ENCODE assay signal across 15 mouse cellular contexts in the genomic region with DNA sequence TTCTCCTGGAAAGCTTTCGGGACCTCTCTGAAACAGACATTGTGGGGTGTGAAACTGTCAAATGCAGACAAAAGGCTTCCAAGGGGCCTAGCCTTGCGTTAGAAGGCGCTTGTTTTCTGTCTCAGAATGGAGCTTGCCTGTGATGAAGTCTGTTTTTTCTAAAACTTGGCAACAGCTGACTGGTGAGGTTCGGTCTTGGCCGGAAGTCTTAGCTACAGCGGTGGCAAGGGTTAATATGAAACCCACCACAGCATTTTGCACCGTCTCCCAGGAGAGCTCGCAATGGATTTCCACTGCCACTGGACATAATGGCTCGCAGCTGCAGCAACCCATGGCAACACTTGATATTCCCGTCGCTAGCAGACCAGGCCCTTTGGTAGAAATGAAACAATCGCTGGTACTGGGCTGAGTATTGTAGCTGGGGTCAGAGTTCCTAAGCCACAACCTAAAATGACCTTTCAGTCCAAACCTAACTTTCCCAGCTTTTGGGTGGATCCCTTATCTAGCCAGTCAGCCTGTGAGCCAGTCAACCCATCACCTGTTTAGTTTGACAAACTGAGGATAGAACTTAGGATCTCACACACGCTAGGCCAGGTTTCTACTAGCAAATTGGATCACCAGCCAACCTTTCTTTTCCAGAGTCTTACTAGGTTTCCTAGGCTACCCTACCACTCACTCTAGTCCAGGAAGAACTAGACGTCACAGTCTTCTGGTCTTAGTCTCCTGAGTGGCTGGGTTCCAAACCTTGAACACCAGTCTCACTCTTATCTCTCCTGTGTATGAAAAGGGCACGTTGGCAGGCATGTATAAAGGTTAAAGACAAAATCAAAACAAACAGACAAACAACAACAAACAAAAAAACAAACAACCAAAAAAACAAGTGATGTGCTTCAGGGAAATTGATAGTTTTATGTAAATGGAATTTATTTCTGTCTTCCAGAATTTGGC.
A peak's percentile ranks its signal among the peaks of the same experiment; 100 is the strongest.
DNase-seq lines count a peak whose midpoint lies in the region; ATAC-seq and TF ChIP-seq lines count a peak whose summit lies in the region.
"Had no signal": no experiment of that assay in that cellular context is flagged by ENCODE, and none has a peak within 500 bp of the region (broad histone marks: within the 10 kb centered on the region; RNA-seq: fewer than 3 reads in every experiment).

No protein-coding gene starts in this region.

- no peak overlapping the region for H3K4me3 ChIP-seq in forebrain, embryonic 16.5 days (replicated peaks; ENCODE audit: low read length)
- H3K4me3 ChIP-seq in limb, embryonic 12.5 days (replicated peaks) = no peak overlapping the region
- H3K4me3 ChIP-seq: erythroblast, embryonic 14.5 days had no signal

- no peak for TF ChIP-seq CTCF in brain, embryonic 14.5 days (IDR thresholded peaks at IDR 0.05; ENCODE audit: borderline replicate concordance, extremely low read depth, insufficient read depth, insufficient read length)

- H3K27me3 ChIP-seq in forebrain, embryonic 16.5 days (replicated peaks; ENCODE audit: control insufficient read depth, insufficient read depth, low read length) = no peaks in the 10 kb centered on the region
- H3K27me3 ChIP-seq in limb, embryonic 12.5 days = no peaks in the 10 kb centered on the region
- H3K27me3 ChIP-seq: CH12.LX had no signal

- H3K4me1 ChIP-seq in forebrain, embryonic 16.5 days (replicated peaks; ENCODE audit: control insufficient read depth, insufficient read depth, low read length) = peaks cover 8% of the 10 kb centered on the region
- peaks cover 17% of the 10 kb centered on the region; the same call in 1 of the 2 replicates for H3K4me1 ChIP-seq in limb, embryonic 12.5 days (replicated peaks)

- peak; percentile 93 for DNase-seq in brain, embryonic 14.5 days (ENCODE audit: low read depth)
- peak; percentile 34 for DNase-seq in embryo, embryonic 11.5 days (ENCODE audit: low read depth, low spot score)
- DNase-seq in thymus, postnatal 14 days = no peak
- DNase-seq in MN1 (ENCODE audit: low spot score) = no peak
- no peak for DNase-seq in thymus, postnatal 36 days
- DNase-seq: adrenal gland, postnatal 36 days; cerebellum, adult 2 months; heart, postnatal 14 days; kidney, adult 8-10 months; lung, adult 18-20 months; thymus, postnatal 25 days had no signal

- no peaks in the 10 kb centered on the region for H3K36me3 ChIP-seq in forebrain, embryonic 16.5 days (ENCODE audit: control insufficient read depth, insufficient read depth)
- no peaks in the 10 kb centered on the region for H3K36me3 ChIP-seq in limb, embryonic 12.5 days

- peak; percentile 84 for ATAC-seq in forebrain, embryonic 16.5 days
- no peak for ATAC-seq in limb, embryonic 12.5 days (ENCODE audit: insufficient number of reproducible peaks, insufficient read depth, low FRiP score, low TSS enrichment, low read depth)

- no peaks in the 10 kb centered on the region for H3K9me3 ChIP-seq in forebrain, embryonic 16.5 days (ENCODE audit: control insufficient read depth, low read length)
- H3K9me3 ChIP-seq in limb, embryonic 12.5 days = no peaks in the 10 kb centered on the region

- H3K9ac ChIP-seq in forebrain, embryonic 16.5 days (replicated peaks; ENCODE audit: low read depth, low read length) = no peak overlapping the region
- H3K9ac ChIP-seq in limb, embryonic 12.5 days (replicated peaks) = no peak overlapping the region

- WGBS in forebrain, embryonic 16.5 days = 18% methylated on average over 15 of the region's 15 CpGs
- 39% methylated on average over 15 of the region's 15 CpGs for WGBS in limb, embryonic 12.5 days

- 0 out of 2 replicates have a peak overlapping the region, but pooled peaks have one; percentile 23 for H3K27ac ChIP-seq in forebrain, embryonic 16.5 days (ENCODE audit: low read length)
- H3K27ac ChIP-seq in limb, embryonic 12.5 days = peak overlapping the region; percentile 64; the same call in 1 of the 2 replicates

- no peak overlapping the region for H3K4me2 ChIP-seq in forebrain, embryonic 16.5 days (ENCODE audit: low read length)
- no peak overlapping the region for H3K4me2 ChIP-seq in limb, embryonic 12.5 days

- no peak for TF ChIP-seq POLR2A in brain, embryonic 14.5 days (IDR thresholded peaks at IDR 0.05; ENCODE audit: borderline replicate concordance, extremely low read depth, insufficient read depth, insufficient read length, poor library complexity, severe bottlenecking)

Comparison
In these comparisons a context has a peak if more than half of its experiments do, and no peak if none do; other contexts are left out.
1. DNase-seq: peak in brain, embryonic 14.5 days (single experiment) and embryo, embryonic 11.5 days (single experiment); none in thymus, postnatal 14 days (single experiment), MN1 (single experiment) and thymus, postnatal 36 days (0 of 2).